13 mouse cellular contexts compared by ENCODE assay signal in the genomic region with DNA sequence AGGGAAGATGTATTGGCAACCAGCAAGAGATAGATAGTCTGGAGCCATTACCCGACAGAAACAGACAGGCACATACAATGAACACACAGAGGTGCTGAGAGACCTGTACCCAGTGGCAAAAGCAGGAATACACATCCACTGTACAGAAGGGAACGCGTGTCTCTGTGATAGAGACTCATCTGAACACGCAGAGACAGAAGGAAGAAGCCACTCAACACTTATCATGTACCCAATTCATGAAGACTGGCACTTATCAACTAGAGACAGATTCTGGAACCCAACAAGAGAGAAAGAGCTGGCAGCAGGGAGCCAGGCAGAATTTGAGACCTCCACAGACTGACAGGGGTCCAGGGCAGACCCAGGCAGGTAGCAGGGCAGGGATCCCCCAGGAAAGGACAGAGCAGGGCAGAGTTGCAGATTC. TPM values are rescaled to one million over a fixed set of nuclear protein-coding genes. Genes with fewer than 3 reads are reported as not detected.
DNase-seq lines count a peak whose midpoint lies in the region; ATAC-seq and TF ChIP-seq lines count a peak whose summit lies in the region.
"Had no signal": no experiment of that assay in that cellular context is flagged by ENCODE, and none has a peak within 500 bp of the region (broad histone marks: within the 10 kb centered on the region; RNA-seq: fewer than 3 reads in every experiment).

No protein-coding gene starts in this region.

- H3K4me3 ChIP-seq in gastrocnemius, adult 2 months, result peak overlapping the region; percentile 49
- H3K4me3 ChIP-seq in kidney, embryonic 14.5 days (ENCODE audit: low read length), result no peak overlapping the region
- no peak overlapping the region for H3K4me3 ChIP-seq in heart, embryonic 12.5 days
- H3K4me3 ChIP-seq: embryonic facial prominence, embryonic 12.5 days; forebrain, embryonic 15.5 days had no signal

- H3K4me1 ChIP-seq in kidney, embryonic 14.5 days (ENCODE audit: control insufficient read depth, insufficient read depth, low read length), result 0 out of 2 replicates have a peak, but pooled peaks cover 5% of the 10 kb centered on the region
- H3K4me1 ChIP-seq in heart, embryonic 12.5 days (replicated peaks), result peaks cover 52% of the 10 kb centered on the region
- H3K4me1 ChIP-seq: forebrain, embryonic 15.5 days had no signal

- peak; percentile 81 for ATAC-seq in megakaryocyte-erythroid progenitor cell, adult 5-6 weeks (replicated peaks; ENCODE audit: low FRiP score, low TSS enrichment, poor library complexity, severe bottlenecking)
- ATAC-seq in kidney, embryonic 14.5 days (ENCODE audit: low FRiP score, low TSS enrichment), result no peak
- ATAC-seq in heart, embryonic 12.5 days (ENCODE audit: insufficient number of reproducible peaks, low FRiP score), result no peak
- ATAC-seq: forebrain, embryonic 15.5 days; hindbrain, postnatal 0 days had no signal

- no peak overlapping the region for H3K4me2 ChIP-seq in kidney, embryonic 14.5 days (replicated peaks; ENCODE audit: low read depth, low read length)
- H3K4me2 ChIP-seq in heart, embryonic 12.5 days, result no peak overlapping the region
- H3K4me2 ChIP-seq: embryonic facial prominence, embryonic 12.5 days; forebrain, embryonic 15.5 days had no signal

- H3K9ac ChIP-seq in kidney, embryonic 14.5 days (ENCODE audit: low read depth, low read length), result no peak overlapping the region
- H3K9ac ChIP-seq in heart, embryonic 12.5 days, result no peak overlapping the region; the same call in 1 of the 2 replicates
- H3K9ac ChIP-seq: embryonic facial prominence, embryonic 12.5 days; forebrain, embryonic 15.5 days; heart, embryonic 15.5 days had no signal

- no peaks in the 10 kb centered on the region for H3K9me3 ChIP-seq in kidney, embryonic 14.5 days (ENCODE audit: control insufficient read depth, low read length)
- H3K9me3 ChIP-seq in heart, embryonic 12.5 days (replicated peaks), result no peaks in the 10 kb centered on the region
- H3K9me3 ChIP-seq: embryonic facial prominence, embryonic 12.5 days; forebrain, embryonic 15.5 days; heart, embryonic 15.5 days had no signal

- intact Hi-C loops in gastrocnemius, adult 2 months (cut with DNase I), result no loop called here

- no peak for TF ChIP-seq CTCF in gastrocnemius, adult 2 months (IDR thresholded peaks at IDR 0.05)

- peak overlapping the region; percentile 31; the same call in 1 of the 2 replicates for H3K27ac ChIP-seq in gastrocnemius, adult 2 months
- no peak overlapping the region for H3K27ac ChIP-seq in kidney, embryonic 14.5 days (ENCODE audit: low read depth, low read length)
- H3K27ac ChIP-seq in heart, embryonic 12.5 days (ENCODE audit: poor library complexity, severe bottlenecking), result no peak overlapping the region
- H3K27ac ChIP-seq: embryonic facial prominence, embryonic 12.5 days; forebrain, embryonic 15.5 days; heart, embryonic 15.5 days; hindbrain, postnatal 0 days had no signal

- no peaks in the 10 kb centered on the region for H3K27me3 ChIP-seq in kidney, embryonic 14.5 days (ENCODE audit: control insufficient read depth, insufficient read depth, low read length)
- no peaks in the 10 kb centered on the region for H3K27me3 ChIP-seq in heart, embryonic 12.5 days (replicated peaks)
- H3K27me3 ChIP-seq: embryonic facial prominence, embryonic 12.5 days; forebrain, embryonic 15.5 days; heart, embryonic 15.5 days had no signal

- WGBS in kidney, embryonic 14.5 days, result 96% methylated on average over 4 of the region's 4 CpGs
- WGBS in heart, embryonic 12.5 days, result 62% methylated on average over 4 of the region's 4 CpGs

- DNase-seq in gastrocnemius, adult 2 months, result no peak
- no peak for DNase-seq in gastrocnemius, adult 18-20 months (ENCODE audit: low spot score)
- peak; percentile 33 to 54 for DNase-seq in spleen, postnatal 36 days (ENCODE audit: low spot score in 2 of 2)
- no peak for DNase-seq in spleen, adult 12 weeks (ENCODE audit: low spot score)
- peak; percentile 62 for DNase-seq in liver
- DNase-seq: right cerebral cortex, postnatal 4 days had no signal

- peaks cover 16% of the 10 kb centered on the region; the same call in 1 of the 2 replicates for H3K36me3 ChIP-seq in kidney, embryonic 14.5 days (ENCODE audit: control insufficient read depth, insufficient read depth, low read length)
- H3K36me3 ChIP-seq in heart, embryonic 12.5 days, result peaks cover 4% of the 10 kb centered on the region
- H3K36me3 ChIP-seq: forebrain, embryonic 15.5 days; heart, embryonic 15.5 days had no signal

RNA-seq across cellular contexts. Expression of a gene that starts 14.2 kb away (rescaled TPM):
- total RNA-seq in gastrocnemius, adult 2 months (2021), result 1 to 10 TPM; 3.5 to 4.8 TPM
- total RNA-seq in gastrocnemius, adult 18-20 months (2021), result 1 to 10 TPM; 4.8 to 5.0 TPM
- 37.3 and 46.2 TPM in 2 replicates for total RNA-seq in megakaryocyte-erythroid progenitor cell, adult 5-6 weeks (2014; fragmentation: Nextera tagmentation)
- 16.3 and 36.1 TPM in 2 replicates for total RNA-seq in megakaryocyte-erythroid progenitor cell, adult 5-6 weeks (2017)
- 29.6 and 49.8 TPM in 2 replicates for polyA plus RNA-seq in kidney, embryonic 14.5 days (2014; fragmentation: Nextera tagmentation; extraction: Ambion mirVana)
- 21.7 and 23.5 TPM in 2 replicates for polyA plus RNA-seq in heart, embryonic 12.5 days (2016; fragmentation: Nextera tagmentation; extraction: Ambion mirVana)

Comparison
In these comparisons a context has a peak if more than half of its experiments do, and no peak if none do; other contexts are left out.
1. DNase-seq: peak in spleen, postnatal 36 days (2 of 2) and liver (single experiment); none in gastrocnemius, adult 2 months (single experiment), gastrocnemius, adult 18-20 months (single experiment) and spleen, adult 12 weeks (single experiment).